Mouse (Mus musculus) c-Kit-positive CD71-positive TER-119-negative erythroid progenitor cells, embryonic 14.5 days (primary cell): ENCODE results near the gene Sema6c.
A peak's percentile ranks its signal among the peaks of the same experiment; 100 is the strongest.

Experiments used
- DNase-seq: peaks from one replicate; pipeline ENCODE4 v3.0.0-alpha.2; 2013; ENCODE audit warnings: low read depth

The Sema6c gene

DNA sequence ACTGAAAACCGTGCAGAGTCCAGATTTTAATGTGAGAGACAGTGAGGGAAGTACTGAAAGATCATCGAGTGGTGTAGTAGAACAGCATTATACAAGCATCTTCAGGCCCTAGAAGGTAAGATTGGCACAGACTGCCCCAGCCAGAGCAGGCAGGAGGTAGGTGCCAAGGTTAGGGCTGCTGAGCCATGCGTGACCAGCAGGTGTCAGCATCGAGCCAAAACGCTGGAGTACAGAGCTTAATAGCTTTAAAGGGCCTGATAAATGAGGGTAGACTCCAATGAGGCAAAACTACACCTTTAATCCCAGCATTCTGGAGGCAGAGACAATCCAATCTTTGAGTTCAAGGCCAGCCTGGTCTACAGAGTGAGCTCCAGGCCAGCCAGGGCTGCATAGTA is 17.6 kb upstream of the Sema6c start:
- peak; percentile 78 for DNase-seq

GRCm38 (mm10) chr3:95147924-95148323 is 12.3 kb upstream of the Sema6c start:
- no peak for DNase-seq

GRCm38 (mm10) chr3:95153874-95154273 is 6.4 kb upstream of the Sema6c start:
- DNase-seq = peak; percentile 58

DNA sequence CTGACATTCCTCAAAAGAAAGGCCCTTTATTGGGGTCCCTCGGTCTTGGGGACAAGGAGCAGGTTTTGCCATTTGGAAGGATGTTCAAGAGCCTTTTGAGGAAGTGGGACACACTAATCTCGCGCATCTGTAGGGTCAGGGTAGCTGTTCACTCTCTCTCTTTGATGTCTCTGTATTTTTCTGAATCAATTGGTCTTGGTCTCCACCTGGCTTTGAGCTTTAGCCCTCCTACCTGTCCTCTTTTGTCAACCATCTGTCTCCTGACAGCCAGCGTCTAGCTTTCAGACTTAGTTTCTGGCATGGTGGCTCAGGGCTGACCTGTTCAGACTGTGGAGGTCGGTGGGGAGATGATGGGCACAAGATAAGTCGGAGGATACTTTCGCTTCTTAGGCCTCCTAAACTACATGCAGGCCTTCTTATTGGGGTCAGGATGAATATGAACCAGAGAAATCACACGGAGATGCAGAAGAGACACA is 708 bp upstream of the Sema6c start:
- DNase-seq = no peak

- no peak for DNase-seq
These were observed 839 bp downstream of the Sema6c start for GRCm38 (mm10) chr3:95161041-95161551.

DNA sequence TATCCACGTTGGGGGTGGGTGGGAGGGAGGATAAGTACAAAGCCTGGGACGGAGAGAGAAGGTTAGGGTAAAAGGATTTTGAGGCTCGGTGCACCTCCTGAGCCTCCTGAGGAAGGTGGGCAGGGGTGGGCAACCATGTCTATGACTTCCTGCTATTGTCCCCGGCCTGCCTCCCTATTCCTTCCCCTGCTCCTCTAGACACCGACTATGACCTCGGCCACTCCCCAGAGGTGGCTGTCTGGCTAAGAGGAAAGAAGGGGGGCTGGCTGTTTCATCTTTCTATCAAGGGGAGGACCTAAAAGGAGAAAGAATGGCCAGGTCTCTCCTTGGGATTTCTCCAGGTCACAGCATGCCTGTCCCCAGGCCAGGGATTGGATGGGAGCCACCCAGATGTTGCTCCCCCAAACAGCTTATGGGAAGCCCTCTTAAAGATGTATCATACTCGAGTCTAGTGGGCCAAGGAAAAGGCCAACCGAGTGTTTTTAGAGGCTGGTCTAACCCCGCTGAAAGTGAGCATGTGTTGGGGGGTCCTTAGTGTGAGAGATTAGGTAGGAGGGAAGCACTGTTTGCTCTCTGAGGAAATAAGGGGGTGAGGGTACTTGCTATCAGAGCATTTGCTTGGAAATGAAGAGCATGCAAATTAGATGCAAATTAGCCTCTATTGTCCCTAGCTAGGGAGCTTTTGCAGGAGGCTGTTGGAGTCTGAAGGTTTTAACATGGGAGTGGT is 1.5 kb downstream of the Sema6c start:
- no peak for DNase-seq

DNA sequence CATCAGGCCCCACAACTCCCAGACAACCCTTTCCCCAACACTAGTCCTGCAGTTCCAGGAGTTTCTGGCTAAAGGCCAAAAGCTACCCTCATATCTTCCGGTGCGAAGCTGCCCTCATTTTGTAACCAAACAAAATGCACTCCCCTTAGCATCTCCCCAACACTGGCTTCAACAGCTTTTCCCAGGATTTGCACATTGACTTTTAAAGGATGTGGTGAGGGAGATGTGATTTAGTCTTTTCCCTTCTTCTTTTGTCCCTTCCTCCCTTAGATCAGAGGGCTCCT is 2.0 kb downstream of the Sema6c start:
- no peak for DNase-seq

DNA sequence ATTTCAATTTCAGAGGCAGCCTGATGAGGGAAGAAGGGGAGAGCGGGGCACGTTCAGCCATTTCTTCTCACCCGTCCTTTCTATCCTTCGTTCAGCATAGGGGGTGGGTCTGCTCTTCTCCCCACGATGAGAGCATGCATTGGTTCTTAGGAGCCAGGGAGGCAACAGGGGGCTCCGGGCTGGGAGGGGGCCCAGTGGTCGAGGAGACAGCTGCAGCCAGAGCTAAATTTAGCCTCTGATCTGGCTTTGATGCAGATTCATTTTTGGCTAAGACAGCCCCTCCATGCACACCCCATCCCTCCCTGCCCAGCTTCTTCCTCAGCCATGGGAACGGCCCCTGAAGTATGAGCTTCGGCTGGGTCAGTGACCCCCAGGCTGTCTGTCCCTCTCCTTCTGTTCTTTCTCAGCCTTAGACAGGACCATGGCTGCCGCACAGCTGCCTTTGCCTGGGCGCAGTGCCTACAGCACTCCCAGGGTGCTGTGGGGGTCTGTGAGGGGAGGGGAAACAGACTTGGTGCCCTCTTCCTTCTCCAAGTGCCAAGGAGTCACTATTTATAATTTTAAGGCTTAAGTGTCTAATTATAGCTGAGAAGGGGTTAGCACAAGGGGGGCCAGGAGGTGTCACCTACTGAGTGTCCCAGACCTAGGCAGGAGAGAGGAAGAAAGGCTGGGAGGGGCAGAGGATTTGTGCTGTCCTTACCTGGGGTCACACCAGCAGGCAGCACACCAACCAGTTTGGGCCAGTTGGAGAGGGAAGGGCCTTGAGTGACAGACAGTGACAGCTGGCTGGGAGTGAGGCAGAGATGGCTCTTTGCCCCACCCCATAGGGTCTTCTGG is 3.4 kb downstream of the Sema6c start:
- no peak for DNase-seq

DNA sequence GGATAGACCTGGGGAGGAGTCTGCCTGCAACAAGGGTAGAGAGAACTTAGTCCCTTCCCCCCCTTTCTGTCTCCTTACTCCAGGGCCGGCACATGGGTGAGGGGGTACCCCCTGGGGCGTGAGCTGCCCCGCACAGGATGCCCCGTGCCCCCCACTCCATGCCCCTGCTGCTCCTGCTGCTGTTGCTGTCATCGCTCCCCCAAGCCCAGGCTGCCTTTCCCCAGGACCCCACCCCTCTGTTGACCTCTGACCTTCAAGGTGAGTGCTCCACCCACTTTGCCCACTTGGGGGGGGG is 3.9 kb downstream of the Sema6c start:
- DNase-seq = no peak

DNA sequence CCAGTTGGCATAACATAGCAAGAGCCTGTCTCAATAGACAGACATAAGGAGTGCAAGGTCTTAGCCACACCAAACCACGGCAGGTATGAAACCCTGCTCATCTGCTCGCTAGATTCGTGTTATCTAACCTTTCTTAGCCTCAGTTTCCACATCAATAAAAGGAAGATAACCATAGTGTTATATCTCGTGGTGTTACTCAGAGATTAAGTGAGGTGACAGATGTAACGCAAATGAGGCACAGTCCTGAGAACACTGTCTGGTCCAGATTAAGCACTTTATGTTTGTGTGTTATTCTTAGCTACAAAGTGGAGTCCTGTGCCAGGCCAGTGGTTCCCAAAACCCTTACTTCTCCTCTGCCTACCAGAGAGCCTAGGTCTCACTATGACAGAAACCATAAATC is 4.6 kb downstream of the Sema6c start:
- DNase-seq = no peak

DNA sequence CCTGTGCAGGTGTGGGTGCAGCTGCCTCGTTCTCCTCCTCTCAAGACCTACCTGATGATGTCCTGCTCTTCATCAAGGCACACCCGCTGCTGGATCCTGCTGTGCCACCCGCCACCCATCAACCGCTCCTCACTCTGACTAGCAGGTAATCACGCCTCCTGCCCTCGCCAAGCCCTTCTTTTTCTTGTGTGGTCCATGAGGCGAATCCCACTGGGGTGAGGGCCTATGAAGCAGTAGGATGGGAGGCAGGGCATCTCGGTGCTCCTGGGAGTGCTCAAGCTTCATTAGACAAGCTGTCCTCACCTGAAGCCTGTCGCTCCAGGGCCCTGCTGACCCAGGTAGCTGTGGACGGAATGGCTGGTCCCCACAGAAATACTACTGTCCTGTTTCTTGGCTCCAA is 9.7 kb downstream of the Sema6c start:
- no peak for DNase-seq

DNA sequence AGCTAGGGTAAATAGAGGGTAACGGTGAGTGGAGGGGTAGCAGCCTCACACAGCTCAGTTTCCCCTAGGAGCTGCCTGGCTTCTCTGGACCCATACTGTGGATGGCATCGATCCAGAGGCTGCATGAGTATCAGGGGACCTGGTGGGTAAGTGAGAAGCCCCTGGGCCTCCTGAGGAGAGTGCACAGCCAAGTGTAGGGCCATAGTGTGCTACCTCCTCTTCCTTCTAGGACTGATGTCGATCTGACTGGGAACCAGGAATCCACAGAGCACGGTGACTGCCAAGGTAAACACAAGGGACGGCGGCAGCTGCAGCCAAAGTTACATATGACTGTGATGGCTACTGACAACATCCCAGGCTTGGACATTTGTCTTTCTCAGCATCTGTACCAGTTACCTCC is 10.8 kb downstream of the Sema6c start:
- no peak for DNase-seq

DNA sequence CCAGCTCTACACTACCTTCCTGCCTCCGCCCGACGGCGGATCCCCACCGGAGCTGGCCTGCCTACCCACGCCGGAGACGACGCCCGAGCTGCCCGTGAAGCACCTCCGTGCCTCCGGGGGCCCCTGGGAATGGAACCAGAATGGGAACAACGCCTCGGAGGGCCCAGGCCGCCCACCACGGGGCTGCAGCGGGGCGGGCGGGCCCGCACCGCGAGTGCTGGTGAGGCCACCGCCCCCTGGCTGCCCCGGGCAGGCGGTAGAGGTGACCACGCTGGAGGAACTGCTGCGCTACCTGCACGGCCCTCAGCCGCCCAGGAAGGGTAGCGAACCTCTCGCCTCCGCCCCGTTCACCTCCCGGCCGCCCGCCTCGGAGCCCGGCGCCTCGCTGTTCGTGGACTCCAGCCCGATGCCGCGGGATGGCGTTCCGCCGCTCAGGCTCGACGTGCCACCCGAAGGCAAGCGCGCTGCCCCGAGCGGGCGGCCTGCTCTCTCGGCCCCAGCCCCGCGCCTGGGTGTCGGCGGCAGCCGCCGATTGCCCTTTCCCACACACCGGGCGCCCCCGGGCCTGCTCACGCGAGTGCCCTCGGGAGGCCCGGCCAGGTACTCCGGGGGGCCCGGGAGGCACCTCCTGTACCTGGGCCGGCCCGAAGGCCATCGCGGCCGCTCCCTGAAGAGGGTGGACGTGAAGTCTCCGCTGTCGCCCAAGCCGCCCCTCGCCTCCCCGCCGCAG is 12.4 kb downstream of the Sema6c start:
- DNase-seq = no peak

DNA sequence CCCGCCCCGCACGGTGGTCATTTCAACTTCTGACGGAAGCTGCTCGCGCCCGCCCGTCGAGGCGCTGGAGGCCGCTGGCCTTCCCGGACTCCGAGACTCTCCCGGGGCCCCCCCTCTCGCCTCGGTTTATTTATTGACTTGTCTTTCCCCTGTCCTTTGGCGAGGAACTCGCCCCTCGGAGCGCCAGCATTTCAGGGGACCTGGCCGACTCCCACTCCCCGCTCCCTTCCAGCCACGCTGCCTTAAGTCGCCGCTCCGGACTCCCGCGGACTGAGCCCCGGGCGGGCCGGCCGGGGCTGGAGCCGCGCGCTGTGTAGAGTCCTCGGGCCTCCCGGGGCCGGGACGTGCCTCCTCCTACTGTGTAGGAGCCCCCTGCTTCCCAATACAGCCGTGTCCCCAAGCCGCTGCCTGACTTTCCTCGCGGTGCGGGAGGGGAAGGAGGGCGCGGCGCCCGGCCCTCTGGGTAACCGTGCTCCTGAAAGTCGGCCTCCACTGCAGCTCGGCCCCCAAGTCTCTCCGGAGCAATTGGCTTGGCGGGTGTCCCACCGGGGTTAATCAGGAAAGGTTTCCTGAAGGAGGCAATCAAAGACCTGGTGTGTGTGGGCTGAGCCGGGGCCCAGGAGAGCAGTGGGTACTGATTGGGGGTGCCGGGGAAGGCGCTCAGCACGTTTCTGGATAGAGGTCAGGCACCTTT is 13.1 kb downstream of the Sema6c start:
- no peak for DNase-seq

GRCm38 (mm10) chr3:95174011-95174592 is 13.8 kb downstream of the Sema6c start:
- DNase-seq = peak; percentile 73

DNA sequence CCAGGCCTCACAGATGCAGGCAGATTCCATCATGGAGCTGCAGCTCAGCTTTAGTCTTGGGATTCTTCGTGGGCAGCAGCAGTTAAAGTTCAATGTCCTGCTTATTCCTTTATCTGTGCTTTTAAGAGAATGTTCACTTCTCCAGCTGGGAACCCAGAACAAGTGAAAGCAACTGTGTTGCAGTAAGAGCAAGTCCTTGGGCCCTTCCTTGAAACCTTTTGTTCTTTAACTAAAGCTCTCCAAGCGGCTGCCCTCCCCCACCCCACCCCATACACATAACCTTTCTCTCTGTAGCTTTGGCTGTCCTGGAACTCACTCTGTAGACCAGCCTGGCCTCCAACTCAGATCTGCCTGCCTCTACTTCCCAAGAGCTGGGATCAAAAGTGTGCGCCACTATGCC is 16.2 kb downstream of the Sema6c start:
- no peak for DNase-seq

DNA sequence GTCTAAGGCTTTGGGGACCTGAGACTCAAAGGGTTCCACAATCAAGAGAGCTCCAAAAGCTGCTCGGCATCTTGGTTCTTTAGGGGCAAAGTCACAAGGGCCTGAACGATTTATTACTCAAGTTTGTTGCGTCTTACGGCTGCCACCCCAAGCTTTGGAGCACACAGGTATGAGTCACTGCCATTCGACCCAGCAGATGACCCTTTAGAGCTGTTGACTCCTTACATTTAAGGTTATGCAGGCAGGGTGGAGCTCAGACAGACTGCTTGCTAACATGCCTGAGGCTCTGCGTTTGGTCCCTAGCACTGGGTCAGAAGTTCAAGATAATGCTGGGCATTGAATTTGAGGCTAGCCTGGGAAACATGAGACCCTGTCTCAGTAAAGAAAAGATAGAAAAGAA is 17.3 kb downstream of the Sema6c start:
- no peak for DNase-seq

DNA sequence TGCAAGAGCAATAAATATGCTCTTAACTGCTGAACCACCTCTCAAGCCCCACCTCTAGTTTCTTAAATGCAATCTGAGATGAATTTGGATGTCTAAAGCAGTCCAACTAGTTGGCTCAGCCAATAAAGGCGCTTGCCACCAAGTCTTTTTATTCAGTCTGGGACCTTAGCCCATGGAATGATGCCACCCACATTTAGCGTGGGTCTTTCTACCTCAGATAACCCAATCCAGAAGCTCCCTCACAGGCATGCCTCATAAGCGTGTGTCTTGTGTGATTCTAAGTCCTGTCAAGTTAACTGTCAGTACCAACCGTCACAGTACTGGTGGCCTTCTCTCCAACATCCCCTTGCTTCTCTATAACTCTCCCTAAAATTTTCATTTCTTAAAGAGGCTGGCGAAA is 18.7 kb downstream of the Sema6c start:
- no peak for DNase-seq

DNA sequence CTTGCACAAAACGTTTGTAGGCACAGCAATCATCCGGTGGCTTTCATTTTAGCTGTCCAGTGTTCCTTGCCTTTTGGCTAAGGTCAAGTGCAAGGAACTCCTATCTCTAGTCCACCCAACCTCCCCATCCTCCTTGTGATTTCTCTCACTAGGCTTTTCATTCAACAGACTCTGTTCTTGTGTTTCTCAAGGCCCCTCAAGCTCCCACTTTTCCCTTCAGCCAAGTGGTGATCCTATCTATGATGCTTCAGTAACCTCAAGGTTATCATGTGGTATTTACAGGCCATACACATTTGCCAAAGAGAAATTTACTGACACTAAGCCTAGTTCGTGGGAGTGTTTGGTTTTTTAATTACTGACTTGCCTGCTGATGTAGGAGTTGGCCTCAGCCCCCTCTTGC is 19.6 kb downstream of the Sema6c start:
- DNase-seq = no peak

- no peak for DNase-seq
These were observed 21.6 kb downstream of the Sema6c start for GRCm38 (mm10) chr3:95181841-95182240.

GRCm38 (mm10) chr3:95184796-95185577 is 24.7 kb downstream of the Sema6c start:
- no peak for DNase-seq
